Mouse (Mus musculus) ES-Bruce4 (cell line): ENCODE results near the gene Capg. TPM values are rescaled to one million over a fixed set of nuclear protein-coding genes. Genes with fewer than 3 reads are reported as not detected.
A peak's percentile ranks its signal among the peaks of the same experiment; 100 is the strongest.

Source experiments
- H3K27ac ChIP-seq: 2 replicates; pipeline ENCODE4 v1.5.1; 2012; ENCODE audit warnings: low read length, inconsistent platforms; ENCODE audit not compliant: insufficient read depth
- H3K27me3 ChIP-seq: 2 replicates; pipeline ENCODE4 v1.6.1; 2012; ENCODE audit warnings: mild to moderate bottlenecking, low read length, inconsistent platforms; ENCODE audit not compliant: control insufficient read depth, poor library complexity, insufficient read depth, severe bottlenecking
- H3K36me3 ChIP-seq: 2 replicates; pipeline ENCODE4 v1.6.1; 2012; ENCODE audit warnings: inconsistent platforms, mild to moderate bottlenecking, low read length, moderate library complexity; ENCODE audit not compliant: control insufficient read depth, poor library complexity, insufficient read depth, severe bottlenecking
- H3K4me1 ChIP-seq: one replicate; pipeline ENCODE4 v1.8.1; 2011; ENCODE audit warnings: low read length; ENCODE audit not compliant: control insufficient read depth, insufficient read depth
- H3K4me3 ChIP-seq: 2 replicates; pipeline ENCODE4 v1.5.1; 2011; ENCODE audit warnings: low read depth, mild to moderate bottlenecking, low read length
- H3K9ac ChIP-seq: 2 replicates; pipeline ENCODE4 v1.6.1; 2012; ENCODE audit warnings: low read depth, mild to moderate bottlenecking, inconsistent platforms; ENCODE audit not compliant: poor library complexity, severe bottlenecking
- H3K9me3 ChIP-seq: replicated peaks from 2 replicates; pipeline ENCODE4 v1.6.1; 2012; ENCODE audit warnings: mild to moderate bottlenecking, low read length, inconsistent platforms; ENCODE audit not compliant: control insufficient read depth, poor library complexity, insufficient read depth, severe bottlenecking
- CTCF ChIP-seq: IDR thresholded peaks from one replicate; pipeline ENCODE4 v1.8.1; 2011; ENCODE audit warnings: low read depth, low read length
- EP300 ChIP-seq: IDR thresholded peaks from 2 replicates; pipeline ENCODE4 v1.6.1; 2011; ENCODE audit warnings: low read depth, low read length; ENCODE audit not compliant: insufficient read depth
- POLR2A ChIP-seq: IDR thresholded peaks from one replicate; pipeline ENCODE4 v1.8.1; 2011; ENCODE audit warnings: low read length; ENCODE audit not compliant: insufficient read depth
- polyA plus RNA-seq: library from polyadenylated mRNA; stranded (reverse); fragments of >200 nt; gene quantifications from 2 replicates; pipeline ENCODE4 v1.2.4, GENCODE M21; 2011; ENCODE audit warnings: low read depth; ENCODE audit not compliant: missing spikeins, insufficient read depth, insufficient read length

Capg gene
- polyA plus RNA-seq = 55.8 and 60.3 TPM in 2 replicates

GRCm38 (mm10) chr6:72544283-72544987 lies at the start of gene Capg:
Gene Capg (plus strand): TSS chr6:72544391.
- Histone ChIP-seq H3K4me3 (peak within 1 kb of the TSS; percentile 49), H3K27ac (peak within 1 kb of the TSS; percentile 52; the same call in 1 of the 2 replicates), H3K36me3 (no peaks in the 10 kb centered on the region)

DNA sequence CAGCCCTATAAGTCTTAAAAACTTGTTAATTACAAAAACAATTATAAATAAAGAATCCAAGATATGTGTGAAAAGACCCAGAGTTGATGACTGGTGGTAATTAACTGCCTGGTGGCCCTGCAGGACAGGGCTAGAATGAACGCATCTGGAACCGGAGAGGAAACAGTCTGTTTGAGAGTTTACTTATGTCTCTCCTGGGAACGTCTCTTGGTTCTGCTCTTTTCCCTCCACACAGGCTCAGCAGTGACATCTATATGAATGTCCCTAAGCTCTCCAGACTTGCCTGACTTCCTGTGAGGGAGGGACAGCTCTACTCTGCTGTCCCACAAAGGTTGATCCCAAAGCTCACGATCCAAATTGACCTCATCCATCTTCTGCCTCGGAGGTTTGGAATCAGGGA lies 45.2 kb upstream of the Capg start:
- H3K27ac ChIP-seq = no peak overlapping the region
- no peaks in the 10 kb centered on the region for H3K9me3 ChIP-seq
- TF ChIP-seq EP300 (no peak), CTCF (no peak), POLR2A (no peak)
- no peak overlapping the region for H3K4me3 ChIP-seq
- no peak overlapping the region for H3K9ac ChIP-seq
- H3K4me1 ChIP-seq = no peaks in the 10 kb centered on the region
- H3K27me3 ChIP-seq = no peaks in the 10 kb centered on the region
- H3K36me3 ChIP-seq = no peaks in the 10 kb centered on the region

More at GRCm38 (mm10) chr6:72544283-72544987, at the start of gene Capg:
- no peak for TF ChIP-seq POLR2A
- no peaks in the 10 kb centered on the region for H3K27me3 ChIP-seq
- H3K9ac ChIP-seq = peak within 1 kb of the TSS; percentile 75
- peaks cover 2% of the 10 kb centered on the region for H3K4me1 ChIP-seq
- H3K9me3 ChIP-seq = no peaks in the 10 kb centered on the region

DNA sequence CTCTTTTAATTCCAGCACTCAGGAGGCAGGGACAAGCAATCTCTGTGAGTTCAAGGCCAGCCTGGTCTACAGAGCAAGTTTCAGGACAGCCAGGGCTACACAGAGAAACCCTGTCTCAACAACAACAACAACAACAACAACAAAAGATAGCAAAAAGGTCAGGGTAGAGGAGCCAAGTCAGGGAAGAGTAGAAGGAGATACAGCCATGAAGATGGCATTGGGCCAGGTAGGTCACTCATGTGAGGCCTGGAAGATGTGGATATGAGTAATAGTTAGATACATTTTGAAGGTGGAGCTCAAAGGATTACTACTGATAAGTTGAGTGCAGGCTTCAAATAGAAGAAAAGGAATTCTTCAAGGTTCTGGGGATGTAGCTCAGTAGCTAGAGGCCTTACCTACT lies 40.9 kb upstream of the Capg start:
- H3K9me3 ChIP-seq = no peaks in the 10 kb centered on the region
- H3K4me1 ChIP-seq = no peaks in the 10 kb centered on the region
- TF ChIP-seq EP300 = no peak
- TF ChIP-seq CTCF = no peak
- TF ChIP-seq POLR2A = no peak

GRCm38 (mm10) chr6:72503939-72504338 lies 40.3 kb upstream of the Capg start:
- H3K4me1 ChIP-seq = no peaks in the 10 kb centered on the region
- no peak overlapping the region for H3K9ac ChIP-seq
- no peak overlapping the region for H3K27ac ChIP-seq
- no peak overlapping the region for H3K4me3 ChIP-seq
- H3K9me3 ChIP-seq = no peaks in the 10 kb centered on the region
- no peaks in the 10 kb centered on the region for H3K27me3 ChIP-seq
- no peaks in the 10 kb centered on the region for H3K36me3 ChIP-seq
- no peak for TF ChIP-seq CTCF
- TF ChIP-seq EP300 = no peak
- TF ChIP-seq POLR2A = no peak

More for the DNA sequence above, 40.9 kb upstream of the Capg start:
- no peaks in the 10 kb centered on the region for H3K36me3 ChIP-seq
- H3K27me3 ChIP-seq = no peaks in the 10 kb centered on the region
- H3K9ac ChIP-seq = no peak overlapping the region
- H3K4me3 ChIP-seq = no peak overlapping the region
- no peak overlapping the region for H3K27ac ChIP-seq

GRCm38 (mm10) chr6:72506104-72506503 lies 38.1 kb upstream of the Capg start:
- TF ChIP-seq EP300 (no peak), CTCF (no peak), POLR2A (no peak)
- Histone ChIP-seq H3K27me3 (no peaks in the 10 kb centered on the region), H3K4me1 (no peaks in the 10 kb centered on the region), H3K4me3 (no peak overlapping the region), H3K9ac (no peak overlapping the region), H3K9me3 (no peaks in the 10 kb centered on the region), H3K36me3 (no peaks in the 10 kb centered on the region), H3K27ac (no peak overlapping the region)

DNA sequence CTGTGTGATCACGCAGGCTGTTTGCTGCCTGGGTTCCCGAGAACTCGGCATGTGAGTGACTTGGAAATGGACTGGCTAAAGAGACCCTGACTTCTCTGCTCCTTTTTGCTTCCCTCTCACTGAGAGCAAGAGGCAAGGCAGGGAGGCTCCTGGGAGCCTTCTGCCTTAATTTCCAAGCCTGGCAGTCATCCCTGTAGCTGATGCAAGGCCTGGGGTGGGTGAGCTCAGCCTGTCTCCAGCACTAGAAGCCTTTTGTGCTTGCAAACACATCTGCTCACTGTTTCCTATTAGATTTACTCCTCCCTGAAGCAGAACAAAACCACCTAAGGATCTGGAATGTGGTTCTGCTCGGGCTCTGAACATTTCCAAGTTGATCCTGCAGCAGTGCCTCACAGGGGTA lies 35.6 kb upstream of the Capg start:
- Histone ChIP-seq H3K36me3 (no peaks in the 10 kb centered on the region), H3K9me3 (no peaks in the 10 kb centered on the region), H3K27ac (peak overlapping the region; percentile 55), H3K9ac (no peak overlapping the region), H3K4me3 (no peak overlapping the region), H3K4me1 (peaks cover under 1% of the 10 kb centered on the region), H3K27me3 (no peaks in the 10 kb centered on the region)
- TF ChIP-seq CTCF (no peak), POLR2A (no peak), EP300 (no peak)
